8 mouse cellular contexts compared by ENCODE assay signal in genomic region chr11:23497718-23498509, GRCm38 (mm10). TPM values are rescaled to one million over a fixed set of nuclear protein-coding genes. Genes with fewer than 3 reads are reported as not detected.
DNase-seq lines count a peak whose midpoint lies in the region; ATAC-seq lines count a peak whose summit lies in the region.

Gene Ahsa2 (minus strand): TSS chr11:23498030.

- peak; percentile 69 for ATAC-seq in frontal cortex, adult (ENCODE audit: low TSS enrichment)
- peak; percentile 96 for ATAC-seq in hindbrain, embryonic 11.5 days (ENCODE audit: low FRiP score)

- H3K4me2 ChIP-seq in hindbrain, embryonic 11.5 days (replicated peaks; ENCODE audit: low read depth, low read length), result peak within 1 kb of the TSS; percentile 70

- under 1% methylated on average over 56 of the region's 66 CpGs for WGBS in hindbrain, embryonic 11.5 days

- H3K27ac ChIP-seq in hindbrain, embryonic 11.5 days (ENCODE audit: low read depth, low read length), result peak within 1 kb of the TSS; percentile 93

- no peaks in the 10 kb centered on the region for H3K9me3 ChIP-seq in hindbrain, embryonic 11.5 days (ENCODE audit: control insufficient read depth, low read length)

- H3K4me1 ChIP-seq in hindbrain, embryonic 11.5 days (replicated peaks; ENCODE audit: control insufficient read depth, insufficient read depth, low read length), result peaks cover 6% of the 10 kb centered on the region; the same call in 1 of the 2 replicates

- H3K9ac ChIP-seq in hindbrain, embryonic 11.5 days (ENCODE audit: low read depth, low read length), result peak within 1 kb of the TSS; percentile 84

- H3K27me3 ChIP-seq in hindbrain, embryonic 11.5 days (ENCODE audit: control insufficient read depth, insufficient read depth, low read length), result no peaks in the 10 kb centered on the region

- H3K4me3 ChIP-seq in hindbrain, embryonic 11.5 days (ENCODE audit: low read depth, low read length), result peak within 1 kb of the TSS; percentile 72

- H3K36me3 ChIP-seq in hindbrain, embryonic 11.5 days (ENCODE audit: control insufficient read depth, insufficient read depth, low read length), result peaks cover 3% of the 10 kb centered on the region

- DNase-seq in MEL-GATA-1-ER (ENCODE audit: extremely low read depth, low read depth), result peak; percentile 63
- peak; percentile 91 for DNase-seq in cerebellum, adult 8-10 months
- peak; percentile 98 for DNase-seq in hindbrain, embryonic 11.5 days (ENCODE audit: low spot score)
- peak; percentile 95 to 97 for DNase-seq in layer of hippocampus, postnatal 10 days (ENCODE audit: low spot score in 2 of 2)
- DNase-seq in lung, postnatal 10 days, result peak; percentile 99
- peak; percentile 98 for DNase-seq in ovary, postnatal 36 days (ENCODE audit: low spot score)
- DNase-seq in thymus, postnatal 25 days, result peak; percentile 98

RNA-seq across cellular contexts. Expression of gene Ahsa2, which starts in this region (rescaled TPM):
- 165 and 169 TPM in 2 replicates for polyA plus RNA-seq in hindbrain, embryonic 11.5 days (2014; fragmentation: Nextera tagmentation; extraction: Ambion mirVana)
- 10 to 100 TPM; 68.8 to 69.4 TPM for total RNA-seq in layer of hippocampus, postnatal 10 days (2021)

Comparison
In these comparisons a context has a peak if more than half of its experiments do, and no peak if none do; other contexts are left out.
1. Peak in every context shown above with its lines: DNase-seq, ATAC-seq, H3K4me3 ChIP-seq and H3K27ac ChIP-seq.